Mouse (Mus musculus) bone marrow macrophage, adult 2 months (primary cell): ENCODE measurements at regions not wholly inside any gene's neighbourhood (a gene's known extent, or its start where the extent isn't known, plus 50 kb on each side); places are given as distances from the start of the nearest gene placed in this dataset.

Experiments used
- CTCF ChIP-seq: IDR thresholded peaks from 2 replicates; pipeline ENCODE4 v1.5.1; 2012; ENCODE audit warnings: low read depth, mild to moderate bottlenecking, low read length, moderate library complexity
- POLR2A ChIP-seq: IDR thresholded peaks from 2 replicates; pipeline ENCODE4 v1.6.1; 2012; ENCODE audit warnings: mild to moderate bottlenecking, low read depth, low read length, borderline replicate concordance

DNA sequence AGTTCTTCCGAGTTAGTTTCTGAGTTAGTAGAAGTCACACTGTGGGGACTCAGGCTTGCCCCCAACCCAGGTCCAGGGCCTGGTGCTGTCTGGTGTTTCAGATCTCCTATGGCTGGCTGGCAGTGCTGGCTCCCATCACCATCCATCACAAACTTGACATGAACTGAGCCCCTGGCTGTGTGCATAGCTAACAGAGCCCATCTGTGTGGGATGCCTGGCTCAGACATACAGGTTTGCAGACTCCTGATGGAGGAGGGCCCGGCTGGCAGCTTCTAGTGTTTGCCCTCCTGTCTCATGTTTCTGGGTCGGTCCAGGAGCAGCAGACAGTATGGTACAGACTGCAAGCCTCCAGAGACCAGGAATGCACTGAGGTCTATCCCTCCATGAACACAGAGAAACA, 169.5 kb upstream of the Sulf2 start:
- no peak for TF ChIP-seq POLR2A
- TF ChIP-seq CTCF, result no peak
